Mouse (Mus musculus): ENCODE measurements around the gene Ttc23.

- TF ChIP-seq POLR2A (IDR thresholded peaks at IDR 0.05; ENCODE audit: insufficient read depth, low read length) (no peak), EP300 (IDR thresholded peaks at IDR 0.05; ENCODE audit: insufficient read depth, low read depth, low read length) (no peak), CTCF (IDR thresholded peaks at IDR 0.05; ENCODE audit: low read depth, low read length) (no peak)
These were observed 66.8 kb downstream of the Ttc23 start for GRCm38 (mm10) chr7:67713820-67714510.
